Mouse (Mus musculus): ENCODE measurements at regions not wholly inside any gene's neighbourhood (a gene's known extent, or its start where the extent isn't known, plus 50 kb on each side); places are given as distances from the start of the nearest gene placed in this dataset.

- Histone ChIP-seq H3K9me3 (replicated peaks) (no peaks in the 10 kb centered on the region), H3K4me2 (replicated peaks) (no peak overlapping the region), H3K4me1 (no peaks in the 10 kb centered on the region), H3K27me3 (no peaks in the 10 kb centered on the region), H3K4me3 (replicated peaks) (no peak overlapping the region), H3K9ac (no peak overlapping the region), H3K36me3 (no peaks in the 10 kb centered on the region), H3K27ac (replicated peaks) (no peak overlapping the region)
- no peak for ATAC-seq (ENCODE audit: insufficient number of reproducible peaks, low FRiP score, low TSS enrichment, low read depth)
- 69% methylated on average over 6 of the region's 6 CpGs for WGBS
These were observed 282.0 kb downstream of the Kctd12 start for GRCm38 (mm10) chr14:102700457-102700856.

DNA sequence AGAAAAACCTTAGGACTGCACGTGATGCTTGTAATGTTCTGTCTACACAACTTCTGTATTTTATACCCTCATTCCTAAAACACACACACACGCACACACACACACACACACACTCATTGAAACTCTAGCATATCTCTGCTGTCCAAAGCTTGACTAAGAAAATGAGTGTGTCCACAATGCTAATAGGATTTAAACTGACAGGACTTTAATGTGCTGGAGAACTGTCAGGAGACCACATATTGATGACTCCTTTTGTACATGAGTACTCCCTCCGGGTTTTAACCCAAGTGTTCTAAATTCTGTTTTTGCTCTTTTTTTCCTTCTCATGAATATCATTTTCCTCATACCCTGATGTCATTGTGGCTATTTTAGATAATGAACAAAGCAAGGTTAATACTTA, 283.4 kb downstream of the Kctd12 start:
- Histone ChIP-seq H3K27ac (replicated peaks) (no peak overlapping the region), H3K4me1 (no peaks in the 10 kb centered on the region), H3K4me3 (replicated peaks) (no peak overlapping the region), H3K27me3 (no peaks in the 10 kb centered on the region), H3K9me3 (replicated peaks) (no peaks in the 10 kb centered on the region), H3K36me3 (no peaks in the 10 kb centered on the region), H3K9ac (no peak overlapping the region), H3K4me2 (replicated peaks) (no peak overlapping the region)
- 74% methylated on average over 3 of the region's 3 CpGs for WGBS
- ATAC-seq (ENCODE audit: insufficient number of reproducible peaks, low FRiP score, low TSS enrichment, low read depth), result no peak

DNA sequence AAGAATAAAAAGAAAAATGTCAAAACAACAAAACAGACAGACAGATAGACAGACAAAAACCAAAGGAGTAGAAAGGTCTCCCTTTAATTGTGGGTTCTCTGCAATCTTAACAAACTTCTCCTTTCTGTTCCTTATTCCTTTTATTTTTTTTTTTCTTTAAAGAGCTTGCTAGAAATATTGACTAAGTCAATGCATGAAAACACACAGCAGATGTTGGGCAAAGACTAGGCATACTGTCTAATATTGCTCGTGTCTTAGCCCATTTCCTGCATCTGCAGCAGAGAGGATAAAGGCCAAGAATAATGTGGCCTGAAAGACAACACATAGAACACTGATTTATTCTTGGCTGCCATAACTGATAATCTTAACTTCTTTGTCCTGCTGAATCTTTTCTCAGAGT, 295.6 kb downstream of the Kctd12 start:
- ATAC-seq (ENCODE audit: insufficient number of reproducible peaks, low FRiP score, low TSS enrichment, low read depth), result no peak
- Histone ChIP-seq H3K4me2 (replicated peaks) (no peak overlapping the region), H3K4me3 (replicated peaks) (no peak overlapping the region), H3K4me1 (no peaks in the 10 kb centered on the region), H3K9ac (no peak overlapping the region), H3K27ac (replicated peaks) (no peak overlapping the region), H3K36me3 (no peaks in the 10 kb centered on the region), H3K27me3 (no peaks in the 10 kb centered on the region), H3K9me3 (replicated peaks) (no peaks in the 10 kb centered on the region)
- WGBS, result 26% methylated on average over 1 of the region's 1 CpGs

- Histone ChIP-seq H3K36me3 (no peaks in the 10 kb centered on the region), H3K9me3 (replicated peaks) (no peaks in the 10 kb centered on the region), H3K4me2 (replicated peaks) (no peak overlapping the region), H3K4me1 (no peaks in the 10 kb centered on the region), H3K27ac (replicated peaks) (no peak overlapping the region), H3K9ac (no peak overlapping the region), H3K4me3 (replicated peaks) (no peak overlapping the region), H3K27me3 (no peaks in the 10 kb centered on the region)
- no peak for ATAC-seq (ENCODE audit: insufficient number of reproducible peaks, low FRiP score, low TSS enrichment, low read depth)
- WGBS, result 39% methylated on average over 5 of the region's 5 CpGs
These were observed 305.9 kb downstream of the Kctd12 start for GRCm38 (mm10) chr14:102676582-102676981.

DNA sequence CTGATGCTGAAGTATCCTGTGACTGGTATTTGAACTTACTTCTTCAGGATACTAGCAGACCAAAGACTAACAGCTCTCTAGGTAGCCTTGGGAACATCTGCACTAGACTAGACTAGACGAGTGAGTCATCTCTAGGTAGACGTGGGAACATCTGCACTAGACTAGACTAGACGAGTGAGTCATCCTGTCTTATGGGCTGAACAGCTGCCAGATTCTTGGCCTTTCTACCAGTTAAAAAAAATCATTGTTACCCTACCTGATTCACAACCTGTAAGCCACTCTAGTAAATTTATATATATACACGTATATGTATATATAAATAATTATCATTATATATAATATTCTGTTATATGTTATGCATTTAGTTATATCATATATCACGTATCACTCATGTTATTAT, 307.8 kb downstream of the Kctd12 start:
- no peaks in the 10 kb centered on the region for H3K36me3 ChIP-seq
- H3K27ac ChIP-seq (replicated peaks), result no peak overlapping the region
- WGBS, result 67% methylated on average over 5 of the region's 5 CpGs
- no peak overlapping the region for H3K4me3 ChIP-seq (replicated peaks)
- ATAC-seq (ENCODE audit: insufficient number of reproducible peaks, low FRiP score, low TSS enrichment, low read depth), result no peak
- H3K9ac ChIP-seq, result no peak overlapping the region
- H3K9me3 ChIP-seq (replicated peaks), result no peaks in the 10 kb centered on the region
- no peak overlapping the region for H3K4me2 ChIP-seq (replicated peaks)
- no peaks in the 10 kb centered on the region for H3K4me1 ChIP-seq
- no peaks in the 10 kb centered on the region for H3K27me3 ChIP-seq

- no peaks in the 10 kb centered on the region for H3K36me3 ChIP-seq
- H3K9me3 ChIP-seq (replicated peaks), result no peaks in the 10 kb centered on the region
- no peak overlapping the region for H3K4me3 ChIP-seq (replicated peaks)
- H3K27me3 ChIP-seq, result no peaks in the 10 kb centered on the region
- 45% methylated on average over 5 of the region's 5 CpGs for WGBS
- no peak overlapping the region for H3K4me2 ChIP-seq (replicated peaks)
- H3K27ac ChIP-seq (replicated peaks), result no peak overlapping the region
- H3K4me1 ChIP-seq, result no peaks in the 10 kb centered on the region
- no peak overlapping the region for H3K9ac ChIP-seq
- ATAC-seq (ENCODE audit: insufficient number of reproducible peaks, low FRiP score, low TSS enrichment, low read depth), result no peak
These were observed 308.7 kb downstream of the Kctd12 start for GRCm38 (mm10) chr14:102673724-102674123.

DNA sequence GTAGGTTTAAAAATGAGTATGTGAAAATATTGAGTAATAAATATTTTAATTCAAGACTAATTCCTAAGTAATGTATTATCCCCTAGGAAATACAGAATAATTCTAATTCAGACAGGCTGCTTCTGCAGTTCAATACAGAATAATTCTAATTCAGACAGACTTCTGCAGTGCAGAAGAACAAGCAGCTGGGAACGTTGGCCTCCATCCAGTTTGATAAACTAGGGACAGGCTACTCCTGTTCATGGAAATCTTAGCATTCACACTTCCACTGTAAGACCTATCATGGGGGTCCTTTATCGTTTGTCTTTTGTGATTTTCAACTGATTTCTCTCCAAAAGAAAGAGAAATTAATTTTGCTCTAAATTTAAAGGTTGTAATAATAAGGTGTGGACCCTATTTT, 319.2 kb downstream of the Kctd12 start:
- H3K27me3 ChIP-seq, result no peaks in the 10 kb centered on the region
- WGBS, result 64% methylated on average over 2 of the region's 2 CpGs

DNA sequence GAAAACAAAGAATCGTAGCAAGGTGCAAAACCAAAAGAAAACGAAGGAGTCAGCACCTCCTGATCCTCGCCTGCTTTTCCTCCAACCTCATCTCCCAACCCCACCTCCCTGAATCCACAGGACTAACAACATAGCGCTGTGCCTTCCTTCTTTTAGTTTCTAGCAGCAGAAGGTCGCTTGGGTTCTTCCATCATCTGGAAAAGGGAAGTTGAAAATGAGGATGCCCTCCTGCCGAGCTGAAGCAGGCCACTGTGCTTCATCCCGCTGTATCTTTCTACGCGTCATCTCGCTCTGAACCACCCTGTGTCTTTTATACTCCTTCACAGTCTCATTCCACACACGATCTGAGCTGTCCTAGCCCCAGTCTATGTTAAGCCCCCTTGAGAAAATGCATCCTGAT, 322.1 kb downstream of the Kctd12 start:
- no peaks in the 10 kb centered on the region for H3K4me1 ChIP-seq
- H3K27ac ChIP-seq (replicated peaks), result no peak overlapping the region
- no peak for ATAC-seq (ENCODE audit: insufficient number of reproducible peaks, low FRiP score, low TSS enrichment, low read depth)
- H3K4me2 ChIP-seq (replicated peaks), result no peak overlapping the region
- 84% methylated on average over 11 of the region's 11 CpGs for WGBS
- no peak overlapping the region for H3K9ac ChIP-seq
- H3K4me3 ChIP-seq (replicated peaks), result no peak overlapping the region
- no peaks in the 10 kb centered on the region for H3K36me3 ChIP-seq
- H3K27me3 ChIP-seq, result no peaks in the 10 kb centered on the region
- H3K9me3 ChIP-seq (replicated peaks), result no peaks in the 10 kb centered on the region

More for the DNA sequence above, 319.2 kb downstream of the Kctd12 start:
- no peak overlapping the region for H3K4me3 ChIP-seq (replicated peaks)
- H3K9ac ChIP-seq, result no peak overlapping the region
- no peaks in the 10 kb centered on the region for H3K9me3 ChIP-seq (replicated peaks)
- H3K27ac ChIP-seq (replicated peaks), result no peak overlapping the region
- no peaks in the 10 kb centered on the region for H3K36me3 ChIP-seq
- no peaks in the 10 kb centered on the region for H3K4me1 ChIP-seq
- ATAC-seq (ENCODE audit: insufficient number of reproducible peaks, low FRiP score, low TSS enrichment, low read depth), result no peak
- no peak overlapping the region for H3K4me2 ChIP-seq (replicated peaks)

DNA sequence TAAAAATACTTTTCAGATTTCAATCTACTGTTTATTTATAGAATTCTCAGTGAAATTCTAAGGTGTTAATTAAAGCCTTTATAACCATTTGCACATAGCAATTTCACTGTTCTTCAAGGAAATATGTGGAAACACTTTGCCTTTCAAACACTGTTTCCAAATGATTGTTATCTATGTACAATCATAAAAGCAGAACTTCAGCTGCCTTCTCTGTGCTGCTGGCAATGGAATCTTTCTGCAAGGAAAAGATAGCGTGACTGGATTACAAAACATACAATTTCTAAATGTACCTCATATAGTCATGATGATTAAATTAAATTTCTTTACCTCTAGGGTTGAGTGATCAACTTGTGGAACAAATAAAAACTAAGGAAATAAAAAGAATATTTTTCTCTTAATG, 326.2 kb downstream of the Kctd12 start:
- H3K9ac ChIP-seq, result no peak overlapping the region
- no peaks in the 10 kb centered on the region for H3K27me3 ChIP-seq
- no peak overlapping the region for H3K4me3 ChIP-seq (replicated peaks)
- no peak overlapping the region for H3K27ac ChIP-seq (replicated peaks)
- H3K36me3 ChIP-seq, result no peaks in the 10 kb centered on the region
- WGBS, result 47% methylated on average over 1 of the region's 1 CpGs
- no peaks in the 10 kb centered on the region for H3K9me3 ChIP-seq (replicated peaks)
- H3K4me1 ChIP-seq, result no peaks in the 10 kb centered on the region
- H3K4me2 ChIP-seq (replicated peaks), result no peak overlapping the region
- no peak for ATAC-seq (ENCODE audit: insufficient number of reproducible peaks, low FRiP score, low TSS enrichment, low read depth)

DNA sequence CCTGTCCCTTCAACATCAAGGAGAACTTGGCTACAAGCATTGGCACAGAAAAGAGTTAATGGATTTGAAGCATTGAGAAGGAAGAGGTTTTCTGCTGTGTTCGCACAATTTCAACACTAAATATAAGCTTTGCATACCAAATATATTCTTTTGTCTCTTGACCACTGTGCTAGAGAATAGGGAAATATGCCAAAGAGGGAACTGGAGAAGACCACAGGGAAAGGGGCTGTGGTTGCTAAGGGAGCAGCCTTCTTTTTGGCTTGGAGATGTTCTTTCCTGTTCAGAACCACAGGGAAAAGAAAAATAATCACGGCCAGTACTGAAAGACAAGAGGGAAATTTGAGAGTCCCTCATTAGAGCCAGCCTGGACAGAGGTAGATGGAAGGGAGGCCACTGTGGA, 352.8 kb downstream of the Kctd12 start:
- Histone ChIP-seq H3K4me2 (replicated peaks) (no peak overlapping the region), H3K36me3 (no peaks in the 10 kb centered on the region), H3K4me1 (no peaks in the 10 kb centered on the region), H3K9ac (no peak overlapping the region), H3K4me3 (replicated peaks) (no peak overlapping the region), H3K27ac (replicated peaks) (no peak overlapping the region), H3K9me3 (replicated peaks) (no peaks in the 10 kb centered on the region), H3K27me3 (no peaks in the 10 kb centered on the region)
- no peak for ATAC-seq (ENCODE audit: insufficient number of reproducible peaks, low FRiP score, low TSS enrichment, low read depth)
- WGBS, result 45% methylated on average over 2 of the region's 2 CpGs

DNA sequence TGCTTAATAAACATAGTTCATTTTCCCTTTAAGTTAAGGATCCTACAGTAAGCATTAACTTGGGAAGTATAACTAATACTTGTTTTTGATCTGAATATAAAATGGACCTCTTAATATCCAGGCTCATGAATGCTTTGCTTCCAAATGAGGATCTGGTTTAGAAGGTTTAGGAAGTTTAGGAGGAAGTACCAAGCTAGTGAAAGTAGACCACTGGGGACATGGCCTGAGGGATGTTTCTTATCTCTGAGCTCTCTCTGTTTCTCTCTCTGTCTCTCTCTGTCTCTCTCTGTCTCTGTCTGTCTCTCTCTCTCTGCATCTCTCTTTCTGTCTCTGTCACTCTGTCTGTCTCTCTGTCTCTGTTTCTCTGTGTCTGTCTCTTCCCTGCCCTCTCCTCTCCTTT, 360.9 kb downstream of the Kctd12 start:
- no peaks in the 10 kb centered on the region for H3K36me3 ChIP-seq
- no peak overlapping the region for H3K4me3 ChIP-seq (replicated peaks)
- no peaks in the 10 kb centered on the region for H3K27me3 ChIP-seq
- ATAC-seq (ENCODE audit: insufficient number of reproducible peaks, low FRiP score, low TSS enrichment, low read depth), result no peak
- H3K4me1 ChIP-seq, result 0 out of 2 replicates have a peak, but pooled peaks cover 3% of the 10 kb centered on the region
- H3K9me3 ChIP-seq (replicated peaks), result no peaks in the 10 kb centered on the region
- H3K9ac ChIP-seq, result no peak overlapping the region
- H3K27ac ChIP-seq (replicated peaks), result no peak overlapping the region
- no peak overlapping the region for H3K4me2 ChIP-seq (replicated peaks)

- Histone ChIP-seq H3K27ac (replicated peaks) (0 out of 2 replicates have a peak overlapping the region, but pooled peaks have one; percentile 58), H3K9me3 (replicated peaks) (no peaks in the 10 kb centered on the region), H3K4me1 (0 out of 2 replicates have a peak, but pooled peaks cover 3% of the 10 kb centered on the region), H3K36me3 (no peaks in the 10 kb centered on the region), H3K4me2 (replicated peaks) (no peak overlapping the region), H3K9ac (no peak overlapping the region), H3K4me3 (replicated peaks) (no peak overlapping the region), H3K27me3 (no peaks in the 10 kb centered on the region)
- WGBS, result 25% methylated on average over 4 of the region's 4 CpGs
- no peak for ATAC-seq (ENCODE audit: insufficient number of reproducible peaks, low FRiP score, low TSS enrichment, low read depth)
These were observed 363.4 kb downstream of the Kctd12 start for GRCm38 (mm10) chr14:102619056-102619455.
